Comparison of ENCODE assay signal across 12 mouse cellular contexts in genomic region chr7:136267716-136268489, GRCm38 (mm10).
DNase-seq lines count a peak whose midpoint lies in the region; ATAC-seq and TF ChIP-seq lines count a peak whose summit lies in the region.
"Had no signal": no experiment of that assay in that cellular context is flagged by ENCODE, and none has a peak within 500 bp of the region (broad histone marks: within the 10 kb centered on the region; RNA-seq: fewer than 3 reads in every experiment).

No protein-coding gene starts in this region.

- H3K4me1 ChIP-seq in forebrain, embryonic 12.5 days: peaks cover 31% of the 10 kb centered on the region
- H3K4me1 ChIP-seq in forebrain, embryonic 11.5 days (replicated peaks; ENCODE audit: control insufficient read depth, insufficient read depth, low read length): no peaks in the 10 kb centered on the region; the same call in 1 of the 2 replicates
- H3K4me1 ChIP-seq in midbrain, postnatal 0 days (ENCODE audit: insufficient read depth, low read length): 0 out of 2 replicates have a peak, but pooled peaks cover 5% of the 10 kb centered on the region
- H3K4me1 ChIP-seq: kidney, embryonic 15.5 days had no signal

- no peak for TF ChIP-seq CTCF in midbrain, postnatal 0 days (IDR thresholded peaks at IDR 0.05)

- H3K9ac ChIP-seq in forebrain, embryonic 12.5 days: no peak overlapping the region
- no peak overlapping the region for H3K9ac ChIP-seq in forebrain, embryonic 11.5 days (ENCODE audit: low read length)
- H3K9ac ChIP-seq in midbrain, postnatal 0 days (replicated peaks; ENCODE audit: low read length, poor library complexity, severe bottlenecking): 0 out of 2 replicates have a peak overlapping the region, but pooled peaks have one; percentile 13
- H3K9ac ChIP-seq: kidney, embryonic 15.5 days; liver, postnatal 0 days had no signal

- DNase-seq in forebrain, embryonic 11.5 days (ENCODE audit: low spot score): no peak
- peak; percentile 19 for DNase-seq in right cerebral cortex, adult 18-20 months
- no peak for DNase-seq in right cerebral cortex, postnatal 36 days (ENCODE audit: low spot score in 2 of 2)
- DNase-seq in layer of hippocampus, adult 9-11 months: peak; percentile 66
- peak; percentile 32 for DNase-seq in midbrain, postnatal 0 days (ENCODE audit: low spot score)
- no peak for DNase-seq in urinary bladder, postnatal 25 days (ENCODE audit: low spot score)
- DNase-seq in urinary bladder, postnatal 14 days (ENCODE audit: low spot score): no peak
- DNase-seq: liver, postnatal 0 days had no signal

- H3K27ac ChIP-seq in forebrain, embryonic 12.5 days: peak overlapping the region; percentile 37; the same call in 1 of the 2 replicates
- no peak overlapping the region for H3K27ac ChIP-seq in forebrain, embryonic 11.5 days (ENCODE audit: low read depth, low read length)
- no peak overlapping the region for H3K27ac ChIP-seq in midbrain, postnatal 0 days (ENCODE audit: low read depth, low read length)
- H3K27ac ChIP-seq: kidney, embryonic 15.5 days; macrophage had no signal

- no peaks in the 10 kb centered on the region for H3K9me3 ChIP-seq in forebrain, embryonic 12.5 days
- H3K9me3 ChIP-seq in forebrain, embryonic 11.5 days (ENCODE audit: control insufficient read depth, low read length): no peaks in the 10 kb centered on the region
- H3K9me3 ChIP-seq in midbrain, postnatal 0 days (ENCODE audit: low read length): no peaks in the 10 kb centered on the region
- H3K9me3 ChIP-seq: kidney, embryonic 15.5 days had no signal

- H3K27me3 ChIP-seq in forebrain, embryonic 12.5 days: peaks cover 9% of the 10 kb centered on the region; the same call in 1 of the 2 replicates
- H3K27me3 ChIP-seq in forebrain, embryonic 11.5 days (ENCODE audit: control insufficient read depth, insufficient read depth, low read length): no peaks in the 10 kb centered on the region
- no peaks in the 10 kb centered on the region for H3K27me3 ChIP-seq in midbrain, postnatal 0 days (ENCODE audit: insufficient read depth, low read length)

- WGBS in forebrain, embryonic 12.5 days: 60% methylated on average over 7 of the region's 7 CpGs
- 73% methylated on average over 7 of the region's 7 CpGs for WGBS in forebrain, embryonic 11.5 days
- 37% methylated on average over 7 of the region's 7 CpGs for WGBS in midbrain, postnatal 0 days

- 0 out of 2 replicates have a peak, but pooled peaks have one; percentile 30 for ATAC-seq in forebrain, embryonic 12.5 days (ENCODE audit: low FRiP score)
- ATAC-seq in forebrain, embryonic 11.5 days (replicated peaks; ENCODE audit: low FRiP score): no peak
- no peak for ATAC-seq in midbrain, postnatal 0 days (ENCODE audit: low FRiP score)
- ATAC-seq: activated CD4-positive, CD25-positive, alpha-beta regulatory T cell, adult 4 months; liver, postnatal 0 days had no signal

- H3K4me2 ChIP-seq in forebrain, embryonic 12.5 days: no peak overlapping the region
- no peak overlapping the region for H3K4me2 ChIP-seq in forebrain, embryonic 11.5 days (ENCODE audit: low read depth, low read length, severe bottlenecking)
- H3K4me2 ChIP-seq in midbrain, postnatal 0 days (ENCODE audit: low read depth, low read length, poor library complexity, severe bottlenecking): no peak overlapping the region
- H3K4me2 ChIP-seq: kidney, embryonic 15.5 days had no signal

- no peak overlapping the region for H3K4me3 ChIP-seq in forebrain, embryonic 12.5 days (replicated peaks)
- no peak overlapping the region for H3K4me3 ChIP-seq in forebrain, embryonic 11.5 days (ENCODE audit: low read depth, low read length)
- no peak overlapping the region for H3K4me3 ChIP-seq in midbrain, postnatal 0 days (ENCODE audit: low read depth, low read length)
- H3K4me3 ChIP-seq: kidney, embryonic 15.5 days had no signal

- H3K36me3 ChIP-seq in forebrain, embryonic 12.5 days (replicated peaks): no peaks in the 10 kb centered on the region
- no peaks in the 10 kb centered on the region for H3K36me3 ChIP-seq in forebrain, embryonic 11.5 days (ENCODE audit: control insufficient read depth, insufficient read depth, low read length)
- H3K36me3 ChIP-seq in midbrain, postnatal 0 days (ENCODE audit: insufficient read depth, low read length): no peaks in the 10 kb centered on the region
- H3K36me3 ChIP-seq: kidney, embryonic 15.5 days had no signal

Comparison
In these comparisons a context has a peak if more than half of its experiments do, and no peak if none do; other contexts are left out.
1. DNase-seq: peak in right cerebral cortex, adult 18-20 months (single experiment), layer of hippocampus, adult 9-11 months (single experiment) and midbrain, postnatal 0 days (single experiment); none in forebrain, embryonic 11.5 days (single experiment), right cerebral cortex, postnatal 36 days (0 of 2), urinary bladder, postnatal 25 days (single experiment) and urinary bladder, postnatal 14 days (single experiment).